Mouse (Mus musculus) liver, adult (tissue): ENCODE measurements around the gene Syne1.

ENCODE experiments used
- GATA4 ChIP-seq: IDR thresholded peaks from 2 replicates; pipeline ENCODE4 v1.6.1; 2014; ENCODE audit warnings: mild to moderate bottlenecking, low read length; ENCODE audit not compliant: insufficient replicate concordance

Gene Syne1

DNA sequence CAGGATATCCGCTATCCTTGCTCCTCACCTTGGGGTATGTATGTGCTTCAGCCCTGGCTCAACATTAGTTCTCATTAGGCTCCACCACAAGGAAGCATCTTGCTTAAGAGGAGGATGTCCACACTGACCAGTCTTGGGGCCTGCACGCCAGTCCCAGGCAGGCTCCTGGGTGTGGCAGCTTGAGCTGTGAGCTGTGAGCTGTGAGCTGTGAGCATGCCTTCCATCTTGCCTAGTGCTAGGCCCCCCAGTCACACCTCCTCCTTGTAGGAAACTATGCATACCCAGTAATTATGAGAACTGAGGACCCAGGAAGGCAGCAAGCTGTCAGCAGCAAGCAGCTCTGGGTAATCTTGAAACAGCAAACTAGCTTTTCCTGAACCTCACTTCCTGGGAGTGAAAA, 2.6 kb downstream of the Syne1 start:
- no peak for TF ChIP-seq GATA4

GRCm38 (mm10) chr10:5547769-5548168, 3.5 kb downstream of the Syne1 start:
- no peak for TF ChIP-seq GATA4

DNA sequence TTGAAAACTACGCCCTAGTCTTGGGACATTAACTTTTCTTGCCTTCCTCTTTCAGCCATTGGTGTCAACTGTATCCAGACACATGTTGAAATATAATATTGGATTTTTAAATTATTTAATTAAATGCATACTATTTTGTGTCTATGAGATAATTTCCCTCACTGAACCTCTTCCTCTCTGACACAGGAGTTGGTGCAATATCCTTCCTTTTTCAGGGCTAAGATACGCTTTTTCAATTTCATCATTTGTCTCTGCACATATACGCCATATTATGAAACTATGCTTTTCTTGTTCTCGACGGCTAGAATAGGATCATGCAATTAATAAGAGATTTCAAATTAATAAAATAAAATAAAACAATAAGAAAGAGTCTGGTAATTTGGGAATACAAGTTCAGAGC, 4.9 kb downstream of the Syne1 start:
- no peak for TF ChIP-seq GATA4

GRCm38 (mm10) chr10:5528284-5528683, 23.0 kb downstream of the Syne1 start:
- TF ChIP-seq GATA4 = no peak

DNA sequence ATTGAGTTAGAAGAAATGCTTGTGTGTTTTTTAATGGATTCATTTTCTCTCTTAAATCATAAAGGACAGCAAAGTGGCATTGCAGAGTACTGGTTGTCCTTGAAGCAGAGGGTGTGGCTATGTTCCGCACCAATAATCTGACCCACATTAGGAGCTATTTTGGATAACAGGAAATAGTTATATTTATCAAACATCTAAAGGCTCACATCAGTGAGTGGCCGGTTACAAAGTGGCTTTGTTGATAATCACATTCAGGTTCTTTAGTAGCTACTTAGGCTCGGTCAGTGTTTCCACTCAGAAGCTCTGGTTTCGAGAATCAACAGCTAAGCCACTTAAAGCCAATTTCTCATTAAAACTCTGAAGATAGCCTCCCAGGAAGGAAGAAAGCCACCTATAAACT, 23.6 kb downstream of the Syne1 start:
- TF ChIP-seq GATA4 = no peak

DNA sequence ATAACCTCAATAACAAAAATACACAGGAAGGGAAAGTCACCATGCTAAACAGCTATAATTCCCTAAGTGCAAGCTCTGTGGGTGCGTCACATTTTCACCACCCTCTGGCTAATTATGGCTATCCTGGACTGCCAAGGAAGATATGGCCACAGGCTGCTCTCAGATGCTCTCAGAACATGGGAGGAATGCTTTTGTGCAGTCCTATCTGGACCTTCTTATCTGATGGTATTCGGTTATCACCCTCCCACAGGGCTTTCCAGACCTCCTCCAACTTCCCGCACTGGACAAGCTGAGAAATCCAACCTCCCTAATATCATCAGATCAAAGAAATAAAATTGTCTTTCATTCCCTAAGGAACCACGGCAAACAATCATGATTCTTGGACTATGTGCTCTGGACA, 28.4 kb downstream of the Syne1 start:
- TF ChIP-seq GATA4 = no peak

DNA sequence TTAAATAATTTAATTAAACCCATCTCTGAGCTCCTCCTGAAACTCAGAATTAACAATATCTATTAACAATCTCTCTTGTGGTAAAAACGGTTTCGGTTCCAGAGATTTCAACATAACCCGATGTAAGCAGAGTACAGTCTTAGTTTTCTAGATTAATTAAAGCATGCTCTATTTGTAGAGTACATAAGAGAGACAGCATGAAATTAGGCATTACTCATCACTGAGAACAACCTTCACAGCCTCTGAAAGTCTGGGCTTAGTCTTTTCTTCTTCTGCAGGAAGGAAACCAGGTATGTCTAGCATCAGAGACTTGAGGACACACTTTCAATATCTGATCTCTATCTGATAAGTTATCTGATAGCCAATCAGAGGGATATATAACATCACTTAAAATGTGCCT, 29.0 kb downstream of the Syne1 start:
- no peak for TF ChIP-seq GATA4

GRCm38 (mm10) chr10:5520695-5521094, 30.6 kb downstream of the Syne1 start:
- no peak for TF ChIP-seq GATA4

DNA sequence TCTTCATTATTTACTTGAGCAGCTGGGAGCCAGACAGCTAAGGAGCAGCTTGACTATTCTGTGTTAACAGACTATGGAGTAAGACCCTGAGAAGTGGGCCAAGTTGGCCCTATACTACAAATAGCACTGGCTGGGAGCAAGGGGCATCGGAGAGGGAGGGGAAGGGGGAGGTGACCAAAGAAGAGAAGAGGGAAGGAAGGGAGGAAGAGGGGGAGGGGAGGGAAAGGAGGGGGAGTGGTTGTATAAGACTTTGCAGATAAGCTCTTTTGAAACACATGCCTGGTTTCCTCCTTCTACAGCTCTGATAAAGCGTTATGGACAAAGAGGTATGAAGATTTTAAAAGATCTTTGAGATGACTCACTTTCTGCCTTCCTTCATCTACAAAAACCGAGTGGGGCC, 36.0 kb downstream of the Syne1 start:
- TF ChIP-seq GATA4 = no peak

GRCm38 (mm10) chr10:5514134-5514533, 37.1 kb downstream of the Syne1 start:
- TF ChIP-seq GATA4 = no peak

GRCm38 (mm10) chr10:5512285-5512684, 39.0 kb downstream of the Syne1 start:
- no peak for TF ChIP-seq GATA4

DNA sequence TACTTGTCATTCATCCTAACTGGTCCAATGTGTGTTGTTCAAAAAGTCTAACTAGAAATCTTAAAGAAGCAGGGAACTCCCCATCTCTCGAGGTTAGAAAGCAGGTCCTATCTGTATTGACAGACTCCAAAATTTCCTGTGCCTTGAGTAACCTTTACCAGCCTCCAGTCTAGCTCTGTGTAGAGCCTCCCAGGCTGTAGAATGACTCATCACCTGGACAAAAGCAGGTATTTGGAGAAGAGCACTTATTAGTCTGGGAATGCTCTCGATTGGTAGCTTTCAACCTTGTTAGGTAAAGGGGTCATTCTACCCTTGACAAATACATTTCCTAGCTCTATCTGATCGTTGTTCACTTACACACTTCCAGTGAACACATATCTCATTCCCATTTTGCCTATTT, 39.9 kb downstream of the Syne1 start:
- TF ChIP-seq GATA4 = no peak

GRCm38 (mm10) chr10:5507478-5507877, 43.8 kb downstream of the Syne1 start:
- TF ChIP-seq GATA4 = no peak

- TF ChIP-seq GATA4 = no peak
Observed at GRCm38 (mm10) chr10:5504761-5505160, 46.5 kb downstream of the Syne1 start.

- no peak for TF ChIP-seq GATA4
Observed at GRCm38 (mm10) chr10:5503909-5504308, 47.4 kb downstream of the Syne1 start.

DNA sequence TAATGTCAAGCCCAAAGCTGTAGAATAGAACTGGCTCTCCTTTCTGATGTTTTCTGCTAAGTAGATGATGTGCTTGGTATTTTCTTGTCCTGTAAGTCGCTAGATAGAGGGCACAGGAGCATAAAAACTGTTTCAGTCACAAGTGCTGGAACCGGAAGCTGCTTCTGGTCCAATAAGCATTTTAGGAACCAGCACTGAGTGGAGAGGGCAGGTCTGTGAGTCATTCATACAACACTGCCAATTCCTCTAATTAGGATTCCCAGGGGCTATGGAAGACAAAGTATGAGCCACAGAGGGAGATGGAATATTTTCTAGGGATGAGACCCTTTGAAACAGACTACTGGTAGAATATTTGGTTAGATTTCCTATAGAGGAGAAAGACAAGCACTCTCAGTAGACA, 53.4 kb downstream of the Syne1 start:
- no peak for TF ChIP-seq GATA4

GRCm38 (mm10) chr10:5491050-5491449, 60.2 kb downstream of the Syne1 start:
- no peak for TF ChIP-seq GATA4

- no peak for TF ChIP-seq GATA4
Observed at GRCm38 (mm10) chr10:5490029-5490428, 61.3 kb downstream of the Syne1 start.
